Mouse (Mus musculus) layer of hippocampus, postnatal 10 days (tissue): ENCODE results near the gene Prpf39. TPM values are rescaled to one million over a fixed set of nuclear protein-coding genes. Genes with fewer than 3 reads are reported as not detected.

Experiments
- total RNA-seq, 2 experiments: library from RNA; stranded (reverse); gene quantifications; 2 replicates each; pipeline ENCODE4 v1.2.3; 2021

Gene Prpf39
- total RNA-seq, 2 experiments from 2014 or later = 45.3 to 48.7 TPM

Other genes starting within 250 kb of the Prpf39 start
- 10 to 100 TPM; 13.5 to 14.7 TPM for gene Gm527, start 118.4 kb upstream of the Prpf39 start, total RNA-seq
- gene Klhl28, start 70.8 kb upstream of the Prpf39 start, total RNA-seq = 10 to 100 TPM; 23.9 to 24.8 TPM
- gene Togaram1, start 70.5 kb upstream of the Prpf39 start, total RNA-seq = 10 to 100 TPM; 34.1 to 36.1 TPM
- 100 to 1,000 TPM; 174 to 193 TPM for gene Fkbp3, start 37.7 kb downstream of the Prpf39 start, total RNA-seq
- 10 to 100 TPM; 12.8 to 13.7 TPM for gene Fancm, start 39.3 kb downstream of the Prpf39 start, total RNA-seq
- 1 to 10 TPM; 2.1 to 3.0 TPM for gene Mis18bp1, start 136.3 kb downstream of the Prpf39 start, total RNA-seq
- not detected for gene Wdr20rt, start 189.2 kb downstream of the Prpf39 start, total RNA-seq